Mouse (Mus musculus): ENCODE measurements around the gene Hps5. TPM values are rescaled to one million over a fixed set of nuclear protein-coding genes. Genes with fewer than 3 reads are reported as not detected.

The Hps5 gene
- polyA plus RNA-seq (2015; fragmentation: Nextera tagmentation; extraction: Ambion mirVana): 9.0 and 10.7 TPM in 2 replicates

DNA sequence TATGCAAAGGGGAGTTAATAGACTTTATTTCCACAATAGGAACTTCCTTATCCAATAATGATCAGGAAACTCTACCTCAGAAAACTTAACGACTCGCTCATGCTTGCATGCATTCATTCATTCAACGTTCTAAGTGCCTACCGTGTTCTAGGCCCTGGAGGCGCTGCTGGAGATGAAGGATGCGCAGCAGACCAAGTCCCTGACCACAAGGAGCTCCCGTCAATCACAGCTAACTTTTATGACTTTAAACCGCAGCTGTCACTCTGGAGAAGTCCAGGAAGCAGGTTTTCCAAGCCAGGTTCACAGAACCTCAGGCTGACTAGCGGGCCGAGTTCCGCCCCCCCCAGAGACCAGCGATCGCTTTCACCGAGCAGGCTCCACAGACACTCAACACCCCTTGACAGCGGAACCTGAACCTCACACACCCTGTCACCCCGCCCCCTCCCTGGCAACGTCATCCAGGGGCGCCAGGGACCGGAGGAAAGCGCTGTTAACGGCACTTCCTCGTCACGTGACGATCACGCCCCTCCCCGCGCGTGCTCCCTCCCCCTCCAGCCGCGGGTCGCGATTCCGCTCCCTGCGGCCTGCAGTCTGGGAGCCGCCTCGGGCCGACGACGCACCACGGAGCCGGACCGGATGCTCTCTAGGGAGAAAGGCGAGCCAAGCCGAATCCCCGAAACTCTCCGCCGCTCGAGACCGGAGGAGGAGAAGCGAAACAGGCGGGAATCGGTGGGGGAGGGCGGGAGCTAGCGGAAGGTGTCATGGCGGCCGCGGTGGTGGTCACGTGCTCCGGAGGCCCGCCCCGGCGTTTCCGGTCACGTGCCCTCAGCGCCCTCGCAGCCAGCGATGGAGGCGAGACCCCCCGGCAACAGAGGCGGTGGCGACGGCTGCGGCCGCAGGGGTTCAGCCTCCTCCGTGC lies at the start of gene Hps5, which contains the start of gene Gtf2h1:
Gene Hps5 (minus strand): TSS at position 778 of the 919 bp plus-strand sequence.
Gene Gtf2h1 (plus strand): TSS at position 817 of the 919 bp plus-strand sequence.

DNA sequence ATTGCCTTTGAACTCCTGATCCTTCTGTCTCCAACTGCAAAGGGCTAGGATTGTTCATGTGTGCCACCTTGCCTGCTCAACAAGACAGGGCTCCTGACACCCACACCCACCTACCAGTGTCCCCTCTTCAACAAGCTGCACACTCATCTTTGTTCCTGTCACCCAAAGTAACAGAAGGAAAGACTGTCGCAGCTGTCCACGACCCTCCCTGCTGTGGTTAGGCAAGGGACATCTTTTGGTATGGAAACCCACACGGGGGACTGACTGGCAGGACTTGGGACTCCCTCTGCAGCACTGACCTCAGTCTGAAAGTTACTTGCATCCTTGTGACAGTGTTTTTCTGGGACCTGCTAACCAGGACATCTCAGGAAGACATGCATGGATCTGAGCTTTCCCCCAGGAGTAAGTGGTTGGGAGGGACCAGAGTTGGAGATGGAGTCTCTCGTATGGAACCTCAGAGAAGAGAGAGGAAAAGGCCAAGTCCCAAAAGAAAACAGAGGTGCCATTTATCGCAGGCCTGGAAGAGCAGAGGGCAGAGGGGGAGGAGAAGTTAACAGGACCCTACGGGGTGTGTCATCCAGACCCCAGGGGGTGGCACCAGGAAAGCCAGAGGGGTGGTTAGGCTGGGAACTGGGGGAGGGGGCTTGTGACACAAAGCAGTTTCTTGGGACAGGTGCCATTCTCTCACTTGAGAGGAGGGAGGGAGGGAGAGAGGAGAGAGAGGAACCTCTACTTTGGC lies 45.1 kb upstream of the Hps5 start, which contains the start of gene Ldha:
Gene Ldha (plus strand): TSS at position 689 of the 739 bp plus-strand sequence.

GRCm38 (mm10) chr7:46751490-46751889 lies 44.4 kb downstream of the Hps5 start, which contains the start of gene Saa2:
Gene Saa2 (plus strand): TSS chr7:46751790.

GRCm38 (mm10) chr7:46742880-46743279 lies 53.0 kb downstream of the Hps5 start, which contains the start of gene Saa1:
Gene Saa1 (minus strand): TSS chr7:46742980.

DNA sequence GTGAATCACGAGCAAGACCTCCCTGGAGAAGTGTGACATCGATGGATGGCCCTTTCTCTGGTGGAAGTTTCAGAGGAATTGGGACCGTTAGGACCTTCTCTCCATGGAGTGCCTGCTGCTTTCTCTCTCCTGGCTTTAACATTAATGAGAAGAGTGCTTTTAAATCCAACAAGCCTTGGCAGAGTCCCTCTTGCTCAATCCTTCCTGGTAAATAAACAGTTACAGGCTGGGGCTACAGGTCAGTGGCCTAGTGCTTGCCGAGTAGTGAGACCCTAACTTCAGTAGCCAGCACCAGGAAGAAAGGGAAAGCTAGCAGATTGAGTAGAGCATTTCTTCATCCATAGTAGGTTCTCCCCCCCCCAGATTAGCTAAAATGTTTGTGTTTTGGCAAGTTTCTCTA lies 63.4 kb downstream of the Hps5 start, which contains the start of gene Saa4:
Gene Saa4 (minus strand): TSS at position 146 of the 400 bp plus-strand sequence.

DNA sequence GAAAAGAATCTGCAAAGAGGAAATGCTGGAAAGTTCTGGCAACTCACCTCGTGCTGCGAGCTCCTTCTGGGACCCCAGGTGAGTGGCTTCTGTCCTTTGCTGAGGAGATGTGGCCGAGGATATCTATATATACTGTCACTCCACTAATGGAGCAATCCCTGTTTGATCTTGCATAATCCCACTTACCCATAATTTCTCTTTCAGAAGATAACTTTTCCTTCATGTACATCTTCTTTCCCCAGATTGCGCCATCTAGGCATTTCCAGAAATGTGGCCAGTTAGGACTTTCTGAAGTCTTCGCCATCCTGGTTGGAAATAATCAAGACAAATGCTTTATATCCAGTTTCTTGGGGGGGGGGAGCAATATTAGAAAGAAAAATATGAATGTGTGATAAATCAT lies 80.3 kb downstream of the Hps5 start, which contains the start of gene Saa3:
Gene Saa3 (minus strand): TSS at position 101 of the 400 bp plus-strand sequence.

Other genes with a start within 250 kb of the Hps5 start
- gene Sergef, start 156.3 kb downstream of the Hps5 start, polyA plus RNA-seq (2015; fragmentation: Nextera tagmentation; extraction: Ambion mirVana): 19.4 and 20.8 TPM in 2 replicates
- 0.30 and 0.88 TPM in 2 replicates for gene Tph1, start 123.5 kb downstream of the Hps5 start, polyA plus RNA-seq (2015; fragmentation: Nextera tagmentation; extraction: Ambion mirVana)
- gene Saal1, start 85.4 kb downstream of the Hps5 start, polyA plus RNA-seq (2015; fragmentation: Nextera tagmentation; extraction: Ambion mirVana): 17.0 and 18.3 TPM in 2 replicates
- gene Saa3, start 80.4 kb downstream of the Hps5 start, polyA plus RNA-seq (2015; fragmentation: Nextera tagmentation; extraction: Ambion mirVana): 4.6 and 6.6 TPM in 2 replicates
- 0.10 and 0.16 TPM in 2 replicates for gene Saa4, start 63.5 kb downstream of the Hps5 start, polyA plus RNA-seq (2015; fragmentation: Nextera tagmentation; extraction: Ambion mirVana)
- gene Saa1, start 53.1 kb downstream of the Hps5 start, polyA plus RNA-seq (2015; fragmentation: Nextera tagmentation; extraction: Ambion mirVana): 0.80 and 0.90 TPM in 2 replicates
- not detected in 2 replicates for gene Saa2, start 44.3 kb downstream of the Hps5 start, polyA plus RNA-seq (2015; fragmentation: Nextera tagmentation; extraction: Ambion mirVana)
- gene Gtf2h1, start within 50 bp of the Hps5 start, polyA plus RNA-seq (2015; fragmentation: Nextera tagmentation; extraction: Ambion mirVana): 29.6 and 38.2 TPM in 2 replicates
- gene Ldha, start 45.4 kb upstream of the Hps5 start, polyA plus RNA-seq (2015; fragmentation: Nextera tagmentation; extraction: Ambion mirVana): 393 and 485 TPM in 2 replicates
- not detected in 2 replicates for gene Ldhc, start 65.1 kb upstream of the Hps5 start, polyA plus RNA-seq (2015; fragmentation: Nextera tagmentation; extraction: Ambion mirVana)
- 155 and 169 TPM in 2 replicates for gene Tsg101, start 123.9 kb upstream of the Hps5 start, polyA plus RNA-seq (2015; fragmentation: Nextera tagmentation; extraction: Ambion mirVana)
- 5.2 and 8.9 TPM in 2 replicates for gene Uevld, start 162.5 kb upstream of the Hps5 start, polyA plus RNA-seq (2015; fragmentation: Nextera tagmentation; extraction: Ambion mirVana)
- not detected in 2 replicates for gene Gm9999, start 187.5 kb upstream of the Hps5 start, polyA plus RNA-seq (2015; fragmentation: Nextera tagmentation; extraction: Ambion mirVana)
- gene Spty2d1, start 212.3 kb upstream of the Hps5 start, polyA plus RNA-seq (2015; fragmentation: Nextera tagmentation; extraction: Ambion mirVana): 7.1 and 9.0 TPM in 2 replicates

Measured in adrenal gland, postnatal 0 days (tissue).